ENCODE assay signal across 22 mouse cellular contexts in genomic region chr13:49322169-49322568, GRCm38 (mm10). TPM values are rescaled to one million over a fixed set of nuclear protein-coding genes. Genes with fewer than 3 reads are reported as not detected.
DNase-seq lines count a peak whose midpoint lies in the region; ATAC-seq and TF ChIP-seq lines count a peak whose summit lies in the region.
"Had no signal": no experiment of that assay in that cellular context is flagged by ENCODE, and none has a peak within 500 bp of the region (broad histone marks: within the 10 kb centered on the region; RNA-seq: fewer than 3 reads in every experiment).

No protein-coding gene starts in this region.

- intact Hi-C loops in heart, postnatal 14 days (cut with DNase I), result no loop called here

- no peak overlapping the region for H3K27ac ChIP-seq in heart, embryonic 13.5 days (replicated peaks)
- no peak overlapping the region for H3K27ac ChIP-seq in neural tube, embryonic 13.5 days (replicated peaks)
- peak overlapping the region; percentile 23; the same call in 1 of the 2 replicates for H3K27ac ChIP-seq in olfactory bulb, adult 2 months (ENCODE audit: insufficient read depth, low read depth, low read length)
- H3K27ac ChIP-seq: forebrain, embryonic 15.5 days; hindbrain, embryonic 12.5 days; intestine, embryonic 15.5 days; stomach, embryonic 15.5 days had no signal

- no peak for TF ChIP-seq POLR2A in olfactory bulb, adult 2 months (IDR thresholded peaks at IDR 0.05; ENCODE audit: insufficient read depth, low read depth, low read length)

- TF ChIP-seq CTCF in olfactory bulb, adult 2 months (IDR thresholded peaks at IDR 0.05; ENCODE audit: insufficient read depth, low read depth, low read length), result no peak

- H3K4me1 ChIP-seq in heart, embryonic 13.5 days, result peaks cover 19% of the 10 kb centered on the region
- H3K4me1 ChIP-seq in neural tube, embryonic 13.5 days (replicated peaks), result peaks cover 45% of the 10 kb centered on the region
- H3K4me1 ChIP-seq in olfactory bulb, adult 2 months (ENCODE audit: control insufficient read depth, insufficient read depth, low read length), result peaks cover 27% of the 10 kb centered on the region

- no peak for ATAC-seq in heart, embryonic 13.5 days (ENCODE audit: extremely low read depth, insufficient number of reproducible peaks, low FRiP score, low TSS enrichment)
- ATAC-seq in neural tube, embryonic 13.5 days (ENCODE audit: low read depth), result no peak
- ATAC-seq in common myeloid progenitor, adult 5-6 weeks (replicated peaks; ENCODE audit: low read depth, poor library complexity, severe bottlenecking), result peak; percentile 67
- ATAC-seq: activated CD4-positive, CD25-positive, alpha-beta regulatory T cell, adult 4 months; forebrain, embryonic 15.5 days; intestine, embryonic 15.5 days; lung, postnatal 0 days had no signal

- H3K9me3 ChIP-seq in heart, embryonic 13.5 days, result no peaks in the 10 kb centered on the region
- H3K9me3 ChIP-seq in neural tube, embryonic 13.5 days, result no peaks in the 10 kb centered on the region
- H3K9me3 ChIP-seq: forebrain, embryonic 15.5 days; heart, embryonic 12.5 days; hindbrain, embryonic 12.5 days; intestine, embryonic 15.5 days; stomach, embryonic 15.5 days had no signal

- H3K9ac ChIP-seq in heart, embryonic 13.5 days, result 0 out of 2 replicates have a peak overlapping the region, but pooled peaks have one; percentile 4
- H3K9ac ChIP-seq in neural tube, embryonic 13.5 days, result 0 out of 2 replicates have a peak overlapping the region, but pooled peaks have one; percentile 12
- H3K9ac ChIP-seq: forebrain, embryonic 15.5 days; heart, embryonic 12.5 days; hindbrain, embryonic 12.5 days; intestine, embryonic 15.5 days; stomach, embryonic 15.5 days had no signal

- H3K36me3 ChIP-seq in heart, embryonic 13.5 days, result no peaks in the 10 kb centered on the region
- H3K36me3 ChIP-seq in neural tube, embryonic 13.5 days, result no peaks in the 10 kb centered on the region
- H3K36me3 ChIP-seq: forebrain, embryonic 15.5 days; heart, embryonic 12.5 days; hindbrain, embryonic 12.5 days; intestine, embryonic 15.5 days; stomach, embryonic 15.5 days had no signal

- no peaks in the 10 kb centered on the region for H3K27me3 ChIP-seq in heart, embryonic 13.5 days (replicated peaks)
- peaks cover 55% of the 10 kb centered on the region for H3K27me3 ChIP-seq in neural tube, embryonic 13.5 days
- H3K27me3 ChIP-seq: forebrain, embryonic 15.5 days; heart, embryonic 12.5 days; intestine, embryonic 15.5 days; stomach, embryonic 15.5 days had no signal

- no peak overlapping the region for H3K4me3 ChIP-seq in heart, embryonic 13.5 days
- no peak overlapping the region for H3K4me3 ChIP-seq in neural tube, embryonic 13.5 days
- H3K4me3 ChIP-seq in olfactory bulb, adult 2 months (ENCODE audit: insufficient read depth, low read depth, low read length), result no peak overlapping the region
- H3K4me3 ChIP-seq: forebrain, embryonic 15.5 days; heart, embryonic 12.5 days; hindbrain, embryonic 12.5 days; intestine, embryonic 15.5 days; stomach, embryonic 15.5 days had no signal

- H3K4me2 ChIP-seq in heart, embryonic 13.5 days, result no peak overlapping the region
- 0 out of 2 replicates have a peak overlapping the region, but pooled peaks have one; percentile 5 for H3K4me2 ChIP-seq in neural tube, embryonic 13.5 days
- H3K4me2 ChIP-seq: forebrain, embryonic 15.5 days; heart, embryonic 12.5 days; hindbrain, embryonic 12.5 days; intestine, embryonic 15.5 days; stomach, embryonic 15.5 days had no signal

- DNase-seq in heart, postnatal 14 days, result no peak
- no peak for DNase-seq in neural tube, embryonic 10.5 days (ENCODE audit: extremely low spot score, low spot score)
- no peak for DNase-seq in cerebellum, adult 11-12 months
- DNase-seq in thymus, postnatal 4 days, result no peak
- DNase-seq: gastrocnemius, postnatal 25 days; kidney, postnatal 10 days; layer of hippocampus, adult 9-11 months; midbrain, embryonic 14.5 days; retina, postnatal 1 day; spleen, adult 18-20 months; thymus, postnatal 14 days had no signal

- 66% methylated on average over 5 of the region's 5 CpGs for WGBS in heart, embryonic 13.5 days
- 68% methylated on average over 5 of the region's 5 CpGs for WGBS in neural tube, embryonic 13.5 days
- WGBS in olfactory bulb, adult 2 months, result 51% methylated on average over 5 of the region's 5 CpGs

RNA-seq across cellular contexts. Expression of gene Fgd3, which starts 2.1 kb away (rescaled TPM):
- 0.05 and 0.23 TPM in 2 replicates for polyA plus RNA-seq in heart, embryonic 13.5 days (2015; fragmentation: Nextera tagmentation; extraction: Ambion mirVana)
- total RNA-seq in heart, postnatal 14 days (2021), result 1 to 10 TPM in 1 of 2 experiments, under 1 TPM in 1; 0.79 to 1.5 TPM
- polyA plus RNA-seq in neural tube, embryonic 13.5 days (2015; fragmentation: Nextera tagmentation; extraction: Ambion mirVana), result 3.1 and 3.8 TPM in 2 replicates
- 8.8 and 11.9 TPM in 2 replicates for total RNA-seq in common myeloid progenitor, adult 5-6 weeks (2017)
- not detected in 2 replicates for polyA plus RNA-seq in olfactory bulb, adult 2 months (2012; ENCODE audit: insufficient read depth, insufficient read length, low replicate concordance, missing spikeins)

RNA-seq across cellular contexts. Expression of gene Bicd2, which starts 19.2 kb away (rescaled TPM):
- polyA plus RNA-seq in heart, embryonic 13.5 days (2015; fragmentation: Nextera tagmentation; extraction: Ambion mirVana), result 38.7 and 40.6 TPM in 2 replicates
- total RNA-seq in heart, postnatal 14 days (2021), result 10 to 100 TPM; 72.1 to 77.7 TPM
- 35.4 and 35.9 TPM in 2 replicates for polyA plus RNA-seq in neural tube, embryonic 13.5 days (2015; fragmentation: Nextera tagmentation; extraction: Ambion mirVana)
- total RNA-seq in common myeloid progenitor, adult 5-6 weeks (2017), result 20.4 and 24.3 TPM in 2 replicates
- 48.0 TPM in 1 of 2 replicates, not detected in the other for polyA plus RNA-seq in olfactory bulb, adult 2 months (2012; ENCODE audit: insufficient read depth, insufficient read length, low replicate concordance, missing spikeins)
